ENCODE assay signal across 18 mouse cellular contexts in genomic region chr11:29968874-29969273, GRCm38 (mm10).
"Had no signal": no experiment of that assay in that cellular context is flagged by ENCODE, and none has a peak within 500 bp of the region (broad histone marks: within the 10 kb centered on the region; RNA-seq: fewer than 3 reads in every experiment).

No protein-coding gene starts in this region.

- H3K36me3 ChIP-seq: midbrain, embryonic 13.5 days; midbrain, embryonic 15.5 days; neural tube, embryonic 13.5 days; neural tube, embryonic 15.5 days had no signal

- H3K27me3 ChIP-seq: midbrain, embryonic 13.5 days; midbrain, embryonic 15.5 days; neural tube, embryonic 13.5 days; neural tube, embryonic 15.5 days had no signal

- H3K27ac ChIP-seq: liver, embryonic 14.5 days; midbrain, embryonic 13.5 days; midbrain, embryonic 15.5 days; neural tube, embryonic 13.5 days; neural tube, embryonic 15.5 days had no signal

- H3K4me3 ChIP-seq: midbrain, embryonic 13.5 days; midbrain, embryonic 15.5 days; myocyte; neural tube, embryonic 13.5 days; neural tube, embryonic 15.5 days had no signal

- H3K9me3 ChIP-seq: midbrain, embryonic 13.5 days; midbrain, embryonic 15.5 days; neural tube, embryonic 13.5 days; neural tube, embryonic 15.5 days had no signal

- H3K9ac ChIP-seq: liver, embryonic 14.5 days; lung, embryonic 14.5 days; midbrain, embryonic 13.5 days; midbrain, embryonic 15.5 days; neural tube, embryonic 13.5 days; neural tube, embryonic 15.5 days had no signal

- H3K4me2 ChIP-seq: lung, embryonic 14.5 days; midbrain, embryonic 11.5 days; midbrain, embryonic 13.5 days; midbrain, embryonic 15.5 days; neural tube, embryonic 13.5 days; neural tube, embryonic 15.5 days had no signal

- DNase-seq: lung, adult 18-20 months; lung, embryonic 14.5 days; lung, postnatal 10 days; lung, postnatal 4 days; right cerebral cortex, adult 18-20 months; right cerebral cortex, postnatal 25 days; right cerebral cortex, postnatal 4 days; spleen, adult 18-20 months; thymus, adult 18-20 months; thymus, postnatal 14 days; thymus, postnatal 36 days had no signal

- H3K4me1 ChIP-seq: midbrain, embryonic 13.5 days; midbrain, embryonic 15.5 days; neural tube, embryonic 13.5 days; neural tube, embryonic 15.5 days had no signal

- ATAC-seq: midbrain, embryonic 13.5 days; midbrain, embryonic 15.5 days had no signal
